Mouse (Mus musculus): ENCODE results near the gene Cd3eap. TPM values are rescaled to one million over a fixed set of nuclear protein-coding genes. Genes with fewer than 3 reads are reported as not detected.

Gene Cd3eap
- polyA plus RNA-seq, 1 experiment from 2014 or later = 30.2 TPM

MicroRNA genes within 50 kb of the gene (microRNA counts, 519-probe panel; counts per million panel counts)
- microRNA mmu-miR-343 = not detected

Small RNA genes lying within 50 kb of the gene (microRNA-seq; reads per million reads assigned to microRNA genes)
- gene Mir343 (ENCODE audit: borderline number of aligned reads) = not detected

Other genes with a start within 250 kb of the Cd3eap start
- gene Gm4969, start 241.1 kb downstream of the Cd3eap start, polyA plus RNA-seq (2014; fragmentation: Nextera tagmentation; extraction: Ambion mirVana) = 1.2 and 1.9 TPM in 2 replicates
- 9.9 TPM in 2 replicates for gene Fbxo46, start 239.6 kb downstream of the Cd3eap start, polyA plus RNA-seq (2014; fragmentation: Nextera tagmentation; extraction: Ambion mirVana)
- gene Qpctl, start 210.2 kb downstream of the Cd3eap start, polyA plus RNA-seq (2014; fragmentation: Nextera tagmentation; extraction: Ambion mirVana) = 7.5 and 9.5 TPM in 2 replicates
- gene Snrpd2, start 209.8 kb downstream of the Cd3eap start, polyA plus RNA-seq (2014; fragmentation: Nextera tagmentation; extraction: Ambion mirVana) = 140 and 158 TPM in 2 replicates
- gene Gipr, start 193.4 kb downstream of the Cd3eap start, polyA plus RNA-seq (2014; fragmentation: Nextera tagmentation; extraction: Ambion mirVana) = 0.69 and 0.73 TPM in 2 replicates
- 2.7 and 3.8 TPM in 2 replicates for gene Eml2, start 183.1 kb downstream of the Cd3eap start, polyA plus RNA-seq (2014; fragmentation: Nextera tagmentation; extraction: Ambion mirVana)
- 1.4 and 1.9 TPM in 2 replicates for gene Gpr4, start 146.9 kb downstream of the Cd3eap start, polyA plus RNA-seq (2014; fragmentation: Nextera tagmentation; extraction: Ambion mirVana)
- 31.6 and 33.9 TPM in 2 replicates for gene Opa3, start 131.1 kb downstream of the Cd3eap start, polyA plus RNA-seq (2014; fragmentation: Nextera tagmentation; extraction: Ambion mirVana)
- 85.9 and 87.5 TPM in 2 replicates for gene Vasp, start 87.7 kb downstream of the Cd3eap start, polyA plus RNA-seq (2014; fragmentation: Nextera tagmentation; extraction: Ambion mirVana)
- gene Ppm1n, start 79.4 kb downstream of the Cd3eap start, polyA plus RNA-seq (2014; fragmentation: Nextera tagmentation; extraction: Ambion mirVana) = not detected in 2 replicates
- 8.2 and 11.1 TPM in 2 replicates for gene Rtn2, start 76.9 kb downstream of the Cd3eap start, polyA plus RNA-seq (2014; fragmentation: Nextera tagmentation; extraction: Ambion mirVana)
- 0.07 TPM in 1 of 2 replicates, not detected in the other for gene Fosb, start 49.4 kb downstream of the Cd3eap start, polyA plus RNA-seq (2014; fragmentation: Nextera tagmentation; extraction: Ambion mirVana)
- 46.4 and 46.8 TPM in 2 replicates for gene Ercc1, start 14.7 kb downstream of the Cd3eap start, polyA plus RNA-seq (2014; fragmentation: Nextera tagmentation; extraction: Ambion mirVana)
- 3.9 and 4.2 TPM in 2 replicates for gene Ppp1r13l, start 266 bp upstream of the Cd3eap start, polyA plus RNA-seq (2014; fragmentation: Nextera tagmentation; extraction: Ambion mirVana)
- 14.0 and 15.6 TPM in 2 replicates for gene Ercc2, start 22.5 kb upstream of the Cd3eap start, polyA plus RNA-seq (2014; fragmentation: Nextera tagmentation; extraction: Ambion mirVana)
- gene Klc3, start 44.6 kb upstream of the Cd3eap start, polyA plus RNA-seq (2014; fragmentation: Nextera tagmentation; extraction: Ambion mirVana) = 0.71 and 0.99 TPM in 2 replicates
- 0.34 and 0.40 TPM in 2 replicates for gene Ckm, start 45.3 kb upstream of the Cd3eap start, polyA plus RNA-seq (2014; fragmentation: Nextera tagmentation; extraction: Ambion mirVana)
- 6.7 and 7.7 TPM in 2 replicates for gene Mark4, start 99.3 kb upstream of the Cd3eap start, polyA plus RNA-seq (2014; fragmentation: Nextera tagmentation; extraction: Ambion mirVana)
- gene Exoc3l2, start 103.8 kb upstream of the Cd3eap start, polyA plus RNA-seq (2014; fragmentation: Nextera tagmentation; extraction: Ambion mirVana) = 4.3 and 5.6 TPM in 2 replicates
- 2.0 and 2.1 TPM in 2 replicates for gene Bloc1s3, start 148.9 kb upstream of the Cd3eap start, polyA plus RNA-seq (2014; fragmentation: Nextera tagmentation; extraction: Ambion mirVana)
- 97.4 and 108 TPM in 2 replicates for gene Trappc6a, start 148.9 kb upstream of the Cd3eap start, polyA plus RNA-seq (2014; fragmentation: Nextera tagmentation; extraction: Ambion mirVana)
- not detected in 2 replicates for gene Nkpd1, start 158.4 kb upstream of the Cd3eap start, polyA plus RNA-seq (2014; fragmentation: Nextera tagmentation; extraction: Ambion mirVana)
- 2.9 and 3.1 TPM in 2 replicates for gene Ppp1r37, start 203.6 kb upstream of the Cd3eap start, polyA plus RNA-seq (2014; fragmentation: Nextera tagmentation; extraction: Ambion mirVana)
- gene Zfp296, start 217.8 kb upstream of the Cd3eap start, polyA plus RNA-seq (2014; fragmentation: Nextera tagmentation; extraction: Ambion mirVana) = 2.3 and 2.4 TPM in 2 replicates
- 133 and 142 TPM in 2 replicates for gene Gemin7, start 218.1 kb upstream of the Cd3eap start, polyA plus RNA-seq (2014; fragmentation: Nextera tagmentation; extraction: Ambion mirVana)
- 33.4 and 45.5 TPM in 2 replicates for gene Clasrp, start 245.0 kb upstream of the Cd3eap start, polyA plus RNA-seq (2014; fragmentation: Nextera tagmentation; extraction: Ambion mirVana)

All from liver, embryonic 11.5 days (tissue).